Mouse (Mus musculus): ENCODE results near the gene Gm17720. TPM values are rescaled to one million over a fixed set of nuclear protein-coding genes. Genes with fewer than 3 reads are reported as not detected.

The Gm17720 gene
- polyA plus RNA-seq, 1 experiment from 2014 or later, result not detected

- Histone ChIP-seq H3K36me3 (peaks cover 16% of the 10 kb centered on the region), H3K9ac (peak within 1 kb of the TSS; percentile 67), H3K4me3 (peak within 1 kb of the TSS; percentile 65), H3K4me1 (peaks cover 8% of the 10 kb centered on the region), H3K4me2 (replicated peaks) (peak within 1 kb of the TSS; percentile 93), H3K27ac (no peak within 1 kb of the TSS), H3K9me3 (no peaks in the 10 kb centered on the region), H3K27me3 (replicated peaks) (no peaks in the 10 kb centered on the region)
- peak; percentile 95 for ATAC-seq (ENCODE audit: low FRiP score, low read depth)
- 7% methylated on average over 54 of the region's 54 CpGs for WGBS
Observed at GRCm38 (mm10) chr8:110079282-110080221, 23.0 kb downstream of the Gm17720 start, which contains the start of gene Zfp612. TSS of gene Zfp612 (plus strand) at chr8:110079746.

GRCm38 (mm10) chr8:110074496-110074895 lies 28.1 kb downstream of the Gm17720 start:
- Histone ChIP-seq H3K4me1 (0 out of 2 replicates have a peak, but pooled peaks cover 3% of the 10 kb centered on the region), H3K9me3 (no peaks in the 10 kb centered on the region), H3K4me2 (replicated peaks) (no peak overlapping the region), H3K27ac (no peak overlapping the region), H3K36me3 (no peaks in the 10 kb centered on the region), H3K27me3 (replicated peaks) (no peaks in the 10 kb centered on the region), H3K4me3 (no peak overlapping the region), H3K9ac (no peak overlapping the region)
- WGBS, result 89% methylated on average over 8 of the region's 8 CpGs
- ATAC-seq (ENCODE audit: low FRiP score, low read depth), result no peak

DNA sequence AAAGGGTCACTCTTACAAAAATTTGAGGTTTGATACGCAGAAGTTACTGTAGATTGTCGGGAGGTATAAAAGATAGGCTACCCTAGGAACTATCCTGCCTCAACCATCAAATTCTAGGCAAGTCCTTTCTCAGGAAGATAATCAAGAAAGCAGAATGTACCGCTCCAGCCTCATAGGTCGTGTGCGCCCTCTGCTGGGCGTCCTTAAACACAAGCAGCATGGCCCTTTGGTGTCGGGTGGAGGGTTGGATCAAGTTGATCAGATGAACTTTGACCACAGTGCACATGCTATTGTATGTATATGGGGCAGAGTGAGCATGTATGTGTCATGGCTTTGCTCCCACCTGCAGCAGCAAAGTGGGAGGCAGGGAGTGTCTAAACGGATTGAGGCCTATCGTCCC lies 31.0 kb downstream of the Gm17720 start:
- Histone ChIP-seq H3K9ac (no peak overlapping the region), H3K4me3 (no peak overlapping the region), H3K4me1 (no peaks in the 10 kb centered on the region), H3K9me3 (no peaks in the 10 kb centered on the region), H3K27ac (no peak overlapping the region), H3K4me2 (replicated peaks) (no peak overlapping the region), H3K27me3 (replicated peaks) (no peaks in the 10 kb centered on the region), H3K36me3 (no peaks in the 10 kb centered on the region)
- no peak for ATAC-seq (ENCODE audit: low FRiP score, low read depth)
- 15% methylated on average over 9 of the region's 9 CpGs for WGBS

DNA sequence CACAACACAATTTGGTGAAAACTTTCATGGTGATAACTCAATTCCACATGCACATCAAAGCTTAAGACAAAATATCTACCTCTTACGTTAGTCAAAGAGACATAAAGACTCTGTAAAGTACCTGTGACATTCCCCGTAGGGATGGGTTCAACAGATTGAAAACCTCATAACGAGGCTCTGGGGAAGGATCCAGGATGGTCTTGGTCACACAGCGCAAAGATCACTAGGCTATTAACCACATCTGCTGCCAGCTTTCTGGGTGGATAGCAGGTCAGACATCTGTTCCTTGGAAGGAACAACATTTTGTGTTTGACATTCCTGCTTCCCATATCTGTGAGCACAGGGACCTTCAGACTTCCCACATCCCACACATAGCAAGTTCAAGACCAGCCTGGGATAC lies 32.8 kb downstream of the Gm17720 start:
- Histone ChIP-seq H3K4me2 (replicated peaks) (no peak overlapping the region), H3K27me3 (replicated peaks) (no peaks in the 10 kb centered on the region), H3K27ac (no peak overlapping the region), H3K9me3 (no peaks in the 10 kb centered on the region), H3K36me3 (no peaks in the 10 kb centered on the region), H3K4me1 (no peaks in the 10 kb centered on the region), H3K9ac (no peak overlapping the region), H3K4me3 (no peak overlapping the region)
- 85% methylated on average over 4 of the region's 4 CpGs for WGBS
- no peak for ATAC-seq (ENCODE audit: low FRiP score, low read depth)

DNA sequence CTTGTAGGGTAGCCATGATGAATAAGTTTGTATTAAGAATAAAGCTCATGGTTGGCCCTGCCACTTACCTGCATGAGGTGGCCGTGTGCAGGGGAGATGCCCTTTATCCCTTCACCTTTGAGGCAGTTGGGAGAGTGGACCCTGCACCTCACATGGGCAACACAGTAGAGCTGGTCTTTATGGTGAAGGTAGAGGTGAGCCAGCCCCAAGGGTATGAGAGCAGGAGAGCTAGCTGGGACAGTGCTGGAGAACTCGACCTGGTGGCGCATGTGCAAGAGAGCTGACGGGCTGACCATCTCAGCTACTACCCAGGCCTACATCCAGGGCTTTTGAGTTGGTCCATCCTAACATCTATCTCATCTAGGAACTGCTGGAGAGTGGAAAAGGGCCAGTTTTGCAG lies 36.9 kb downstream of the Gm17720 start:
- Histone ChIP-seq H3K27ac (no peak overlapping the region), H3K27me3 (replicated peaks) (no peaks in the 10 kb centered on the region), H3K4me3 (no peak overlapping the region), H3K9me3 (no peaks in the 10 kb centered on the region), H3K4me2 (replicated peaks) (no peak overlapping the region), H3K4me1 (no peaks in the 10 kb centered on the region), H3K36me3 (no peaks in the 10 kb centered on the region), H3K9ac (no peak overlapping the region)
- ATAC-seq (ENCODE audit: low FRiP score, low read depth), result no peak
- 88% methylated on average over 4 of the region's 4 CpGs for WGBS

GRCm38 (mm10) chr8:110064606-110065365 lies 37.8 kb downstream of the Gm17720 start:
- Histone ChIP-seq H3K27ac (no peak overlapping the region), H3K4me2 (replicated peaks) (no peak overlapping the region), H3K4me1 (no peaks in the 10 kb centered on the region), H3K36me3 (no peaks in the 10 kb centered on the region), H3K9me3 (no peaks in the 10 kb centered on the region), H3K27me3 (replicated peaks) (no peaks in the 10 kb centered on the region), H3K9ac (no peak overlapping the region), H3K4me3 (no peak overlapping the region)
- no peak for ATAC-seq (ENCODE audit: low FRiP score, low read depth)
- WGBS, result 96% methylated on average over 18 of the region's 18 CpGs

GRCm38 (mm10) chr8:110064161-110064560 lies 38.4 kb downstream of the Gm17720 start:
- no peak for ATAC-seq (ENCODE audit: low FRiP score, low read depth)
- 72% methylated on average over 9 of the region's 9 CpGs for WGBS
- no peaks in the 10 kb centered on the region for H3K27me3 ChIP-seq (replicated peaks)

DNA sequence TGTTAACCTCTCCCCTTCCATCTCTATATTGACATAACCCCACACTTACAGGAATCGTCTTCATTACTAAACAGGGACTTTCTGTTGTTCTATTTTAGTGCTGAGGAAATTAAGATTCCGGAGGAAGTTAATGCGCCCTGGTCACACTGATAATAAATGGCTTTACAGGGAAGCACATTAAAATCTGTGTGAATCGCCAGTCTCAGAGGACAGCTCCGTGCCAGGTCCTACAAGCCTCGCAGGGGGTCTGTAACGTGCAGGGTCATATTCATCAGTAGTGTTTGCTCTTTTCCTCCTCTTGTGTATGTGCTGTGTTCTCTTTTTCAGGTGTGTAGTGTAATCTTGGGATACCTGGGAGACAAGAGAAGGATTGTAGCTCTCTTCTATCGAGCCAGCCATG lies 44.3 kb downstream of the Gm17720 start:
- 76% methylated on average over 8 of the region's 8 CpGs for WGBS
- Histone ChIP-seq H3K36me3 (no peaks in the 10 kb centered on the region), H3K4me2 (replicated peaks) (no peak overlapping the region), H3K27ac (no peak overlapping the region), H3K9me3 (no peaks in the 10 kb centered on the region), H3K27me3 (replicated peaks) (no peaks in the 10 kb centered on the region), H3K4me1 (no peaks in the 10 kb centered on the region), H3K4me3 (no peak overlapping the region), H3K9ac (no peak overlapping the region)
- ATAC-seq (ENCODE audit: low FRiP score, low read depth), result no peak

More at GRCm38 (mm10) chr8:110064161-110064560, 38.4 kb downstream of the Gm17720 start:
- H3K9ac ChIP-seq, result no peak overlapping the region
- no peak overlapping the region for H3K27ac ChIP-seq
- no peak overlapping the region for H3K4me3 ChIP-seq
- H3K4me2 ChIP-seq (replicated peaks), result no peak overlapping the region
- no peaks in the 10 kb centered on the region for H3K36me3 ChIP-seq
- H3K9me3 ChIP-seq, result no peaks in the 10 kb centered on the region
- no peaks in the 10 kb centered on the region for H3K4me1 ChIP-seq

DNA sequence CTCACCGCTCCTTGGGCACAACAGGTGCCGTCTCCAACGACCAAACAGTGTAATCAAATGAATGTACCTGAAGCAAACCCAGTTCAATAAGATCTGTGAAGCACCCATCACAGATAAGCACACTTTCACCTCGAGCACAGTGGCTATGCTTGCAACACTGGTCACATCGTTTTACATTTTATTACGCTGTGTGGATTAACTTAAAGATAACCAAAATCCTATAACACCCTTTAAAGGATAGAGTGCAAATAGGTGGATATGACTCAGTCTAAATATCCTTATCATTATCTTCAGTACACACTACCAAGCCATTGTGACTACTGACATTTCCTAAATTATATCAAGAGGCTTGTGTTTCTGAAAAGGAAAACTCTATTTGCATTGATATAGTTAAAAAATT lies 51.3 kb downstream of the Gm17720 start:
- Histone ChIP-seq H3K4me1 (no peaks in the 10 kb centered on the region), H3K27me3 (replicated peaks) (no peaks in the 10 kb centered on the region), H3K4me3 (no peak overlapping the region), H3K9me3 (no peaks in the 10 kb centered on the region), H3K27ac (no peak overlapping the region), H3K4me2 (replicated peaks) (no peak overlapping the region), H3K36me3 (no peaks in the 10 kb centered on the region), H3K9ac (no peak overlapping the region)
- ATAC-seq (ENCODE audit: low FRiP score, low read depth), result no peak
- WGBS, result 82% methylated on average over 6 of the region's 6 CpGs

DNA sequence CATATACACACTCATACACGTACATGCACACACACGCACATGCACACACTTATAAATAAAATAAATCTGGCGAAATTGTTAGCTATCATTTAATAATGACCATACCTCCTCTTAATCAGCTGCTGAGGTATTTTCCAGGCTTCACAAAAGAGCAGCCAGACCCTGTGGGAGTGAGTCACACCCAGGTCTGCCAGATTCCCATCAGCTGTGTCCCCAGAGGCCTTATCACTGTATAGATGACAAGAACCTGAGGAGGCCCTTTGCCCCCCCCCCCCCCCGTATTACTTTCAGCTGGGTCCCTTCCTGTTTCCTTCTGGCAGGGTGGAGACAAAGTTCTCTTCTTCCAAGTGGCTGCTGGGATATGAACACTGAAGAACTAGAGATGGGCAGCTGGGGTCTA lies 62.0 kb downstream of the Gm17720 start:
- ATAC-seq (ENCODE audit: low FRiP score, low read depth), result no peak
- H3K27me3 ChIP-seq (replicated peaks), result no peaks in the 10 kb centered on the region
- H3K9me3 ChIP-seq, result no peaks in the 10 kb centered on the region
- no peak overlapping the region for H3K4me2 ChIP-seq (replicated peaks)
- H3K9ac ChIP-seq, result no peak overlapping the region
- H3K4me1 ChIP-seq, result no peaks in the 10 kb centered on the region
- no peak overlapping the region for H3K27ac ChIP-seq
- no peak overlapping the region for H3K4me3 ChIP-seq
- WGBS, result 82% methylated on average over 4 of the region's 4 CpGs
- no peaks in the 10 kb centered on the region for H3K36me3 ChIP-seq

DNA sequence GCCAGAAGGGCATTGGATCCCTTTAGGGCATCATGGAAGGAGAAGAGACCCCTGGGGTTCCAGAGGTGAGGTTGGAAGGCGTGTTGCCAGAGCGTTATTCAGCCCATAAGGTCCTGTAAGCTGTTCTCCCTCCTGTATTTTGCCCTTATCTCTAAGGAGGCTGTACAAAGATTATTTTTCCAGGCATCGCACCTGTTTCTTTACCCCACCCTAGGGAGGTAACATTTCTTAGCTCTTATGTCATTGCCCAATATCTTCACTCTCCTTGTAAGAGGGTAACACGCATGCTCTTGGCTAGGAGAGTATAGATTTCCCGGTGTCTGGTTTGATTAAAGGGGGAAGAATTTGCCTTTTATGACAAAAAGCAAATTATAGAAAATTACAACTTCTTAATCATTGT lies 62.9 kb downstream of the Gm17720 start, which contains the start of gene Chst4:
Gene Chst4 (minus strand): TSS at position 82 of the 400 bp plus-strand sequence.
- Histone ChIP-seq H3K9me3 (no peaks in the 10 kb centered on the region), H3K9ac (no peak within 1 kb of the TSS), H3K27me3 (replicated peaks) (no peaks in the 10 kb centered on the region), H3K36me3 (no peaks in the 10 kb centered on the region), H3K27ac (no peak within 1 kb of the TSS), H3K4me3 (no peak within 1 kb of the TSS), H3K4me1 (no peaks in the 10 kb centered on the region), H3K4me2 (replicated peaks) (no peak within 1 kb of the TSS)
- ATAC-seq (ENCODE audit: low FRiP score, low read depth), result no peak
- 89% methylated on average over 5 of the region's 5 CpGs for WGBS

DNA sequence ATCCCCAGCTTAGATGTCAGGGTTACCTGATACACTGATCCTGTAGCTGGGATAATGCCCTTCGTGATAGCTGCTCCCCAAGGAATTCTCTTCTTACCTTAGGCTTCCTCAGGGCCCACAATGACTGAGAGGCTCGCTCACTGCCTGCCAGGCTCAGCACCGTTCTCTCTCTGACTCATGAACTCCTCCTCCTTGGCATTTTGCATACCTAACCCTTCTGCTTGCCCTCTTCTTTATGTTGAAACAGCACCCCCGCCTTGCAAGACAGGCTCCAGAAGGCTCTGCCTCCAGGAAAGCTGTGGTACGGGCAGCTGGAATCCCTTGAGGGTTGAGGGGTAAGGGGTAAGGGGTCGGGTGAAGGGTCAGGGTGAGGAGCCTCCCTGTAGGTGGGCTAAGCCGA lies 63.3 kb downstream of the Gm17720 start:
- Histone ChIP-seq H3K4me3 (no peak overlapping the region), H3K9ac (no peak overlapping the region), H3K9me3 (no peaks in the 10 kb centered on the region), H3K36me3 (no peaks in the 10 kb centered on the region), H3K27me3 (replicated peaks) (no peaks in the 10 kb centered on the region), H3K27ac (no peak overlapping the region), H3K4me2 (replicated peaks) (no peak overlapping the region), H3K4me1 (no peaks in the 10 kb centered on the region)
- ATAC-seq (ENCODE audit: low FRiP score, low read depth), result no peak
- 50% methylated on average over 7 of the region's 7 CpGs for WGBS

Measured in neural tube, embryonic 12.5 days (tissue).